In genomic region chr10:87871863-87872647, GRCm38 (mm10) we compare ENCODE assay signal across 14 mouse cellular contexts. TPM values are rescaled to one million over a fixed set of nuclear protein-coding genes. Genes with fewer than 3 reads are reported as not detected.
DNase-seq lines count a peak whose midpoint lies in the region; ATAC-seq and TF ChIP-seq lines count a peak whose summit lies in the region.
"Had no signal": no experiment of that assay in that cellular context is flagged by ENCODE, and none has a peak within 500 bp of the region (broad histone marks: within the 10 kb centered on the region; RNA-seq: fewer than 3 reads in every experiment).

No protein-coding gene starts in this region.

- no peak overlapping the region for H3K4me3 ChIP-seq in heart, embryonic 15.5 days
- H3K4me3 ChIP-seq in liver, adult 2 months (ENCODE audit: insufficient read depth, low read depth, low read length): no peak overlapping the region
- no peak overlapping the region for H3K4me3 ChIP-seq in liver, embryonic 12.5 days
- H3K4me3 ChIP-seq in embryonic facial prominence, embryonic 12.5 days: no peak overlapping the region
- H3K4me3 ChIP-seq: hindbrain, embryonic 10.5 days; neural tube, embryonic 15.5 days had no signal

- no peaks in the 10 kb centered on the region for H3K9me3 ChIP-seq in heart, embryonic 15.5 days (replicated peaks)
- H3K9me3 ChIP-seq in liver, embryonic 12.5 days (replicated peaks): no peaks in the 10 kb centered on the region
- no peaks in the 10 kb centered on the region for H3K9me3 ChIP-seq in embryonic facial prominence, embryonic 12.5 days
- H3K9me3 ChIP-seq: hindbrain, embryonic 10.5 days; neural tube, embryonic 15.5 days had no signal

- WGBS in heart, embryonic 15.5 days: 19% methylated on average over 8 of the region's 8 CpGs
- WGBS in liver, adult 2 months: 24% methylated on average over 8 of the region's 8 CpGs
- WGBS in liver, embryonic 12.5 days (ENCODE audit: insufficient replicate concordance): 55% methylated on average over 8 of the region's 8 CpGs
- WGBS in embryonic facial prominence, embryonic 12.5 days: 23% methylated on average over 8 of the region's 8 CpGs

- ATAC-seq in heart, embryonic 15.5 days (replicated peaks; ENCODE audit: insufficient number of reproducible peaks, insufficient read depth, low FRiP score, low read depth): peak; percentile 66
- no peak for ATAC-seq in liver, embryonic 12.5 days
- ATAC-seq in embryonic facial prominence, embryonic 12.5 days (ENCODE audit: insufficient number of reproducible peaks, insufficient read depth, low FRiP score, low TSS enrichment): no peak
- ATAC-seq in cerebellum, adult (ENCODE audit: insufficient number of reproducible peaks, low FRiP score, low TSS enrichment): no peak

- H3K4me1 ChIP-seq in heart, embryonic 15.5 days (replicated peaks): peaks cover 19% of the 10 kb centered on the region
- H3K4me1 ChIP-seq in liver, adult 2 months (ENCODE audit: control insufficient read depth, insufficient read depth, low read length): peaks cover 31% of the 10 kb centered on the region
- no peaks in the 10 kb centered on the region for H3K4me1 ChIP-seq in liver, embryonic 12.5 days
- peaks cover 32% of the 10 kb centered on the region for H3K4me1 ChIP-seq in embryonic facial prominence, embryonic 12.5 days

- no peak for TF ChIP-seq CTCF in liver, adult 2 months (IDR thresholded peaks at IDR 0.05; ENCODE audit: low read depth, low read length)

- no peaks in the 10 kb centered on the region for H3K27me3 ChIP-seq in heart, embryonic 15.5 days
- no peaks in the 10 kb centered on the region for H3K27me3 ChIP-seq in liver, adult 2 months (ENCODE audit: control insufficient read depth, insufficient read depth, low read length)
- H3K27me3 ChIP-seq in liver, embryonic 12.5 days (replicated peaks): no peaks in the 10 kb centered on the region
- H3K27me3 ChIP-seq in embryonic facial prominence, embryonic 12.5 days: no peaks in the 10 kb centered on the region
- H3K27me3 ChIP-seq: neural tube, embryonic 15.5 days had no signal

- DNase-seq in heart, adult 9 months (ENCODE audit: low spot score in 2 of 2): no peak
- peak; percentile 54 for DNase-seq in liver, adult 2 months (ENCODE audit: extremely low read depth, low read depth, low spot score)
- peak; percentile 34 for DNase-seq in NIH3T3 (ENCODE audit: low read depth)
- DNase-seq in ovary, postnatal 14 days (ENCODE audit: low spot score): no peak
- DNase-seq: adrenal gland, postnatal 10 days; layer of hippocampus, postnatal 36 days; lung, postnatal 10 days; right cerebral cortex, adult 18-20 months had no signal

- H3K36me3 ChIP-seq in heart, embryonic 15.5 days: no peaks in the 10 kb centered on the region
- peaks cover 93% of the 10 kb centered on the region for H3K36me3 ChIP-seq in liver, adult 2 months (ENCODE audit: control insufficient read depth, insufficient read depth, low read length)
- H3K36me3 ChIP-seq in liver, embryonic 12.5 days: no peaks in the 10 kb centered on the region
- peaks cover 3% of the 10 kb centered on the region; the same call in 1 of the 2 replicates for H3K36me3 ChIP-seq in embryonic facial prominence, embryonic 12.5 days
- H3K36me3 ChIP-seq: hindbrain, embryonic 10.5 days; neural tube, embryonic 15.5 days had no signal

- peak overlapping the region; percentile 36 for H3K4me2 ChIP-seq in heart, embryonic 15.5 days
- no peak overlapping the region for H3K4me2 ChIP-seq in liver, embryonic 12.5 days
- no peak overlapping the region for H3K4me2 ChIP-seq in embryonic facial prominence, embryonic 12.5 days (replicated peaks)
- H3K4me2 ChIP-seq: neural tube, embryonic 15.5 days had no signal

- H3K9ac ChIP-seq in heart, embryonic 15.5 days: no peak overlapping the region
- peak overlapping the region; percentile 50 for H3K9ac ChIP-seq in liver, adult 2 months (ENCODE audit: low read depth, low read length)
- no peak overlapping the region for H3K9ac ChIP-seq in liver, embryonic 12.5 days
- no peak overlapping the region for H3K9ac ChIP-seq in embryonic facial prominence, embryonic 12.5 days
- H3K9ac ChIP-seq: neural tube, embryonic 15.5 days had no signal

- TF ChIP-seq POLR2A in liver, adult 2 months (IDR thresholded peaks at IDR 0.05; ENCODE audit: extremely low read depth, insufficient read depth, low read length): no peak

- peak overlapping the region; percentile 75 for H3K27ac ChIP-seq in heart, embryonic 15.5 days
- H3K27ac ChIP-seq in liver, adult 2 months (replicated peaks; ENCODE audit: insufficient read depth, low read depth, low read length): peak overlapping the region; percentile 65
- no peak overlapping the region for H3K27ac ChIP-seq in liver, embryonic 12.5 days
- H3K27ac ChIP-seq in embryonic facial prominence, embryonic 12.5 days: peak overlapping the region; percentile 23; the same call in 1 of the 2 replicates
- H3K27ac ChIP-seq: hindbrain, embryonic 10.5 days; neural tube, embryonic 15.5 days had no signal

- H3K79me2 ChIP-seq in liver, adult 2 months (ENCODE audit: control insufficient read depth, insufficient read depth, low read length): peaks cover 5% of the 10 kb centered on the region; the same call in 1 of the 2 replicates

RNA-seq across cellular contexts. Expression of gene Igf1, which starts 14.0 kb away (rescaled TPM):
- 35.2 and 48.0 TPM in 2 replicates for polyA plus RNA-seq in heart, embryonic 15.5 days (2015; fragmentation: Nextera tagmentation; extraction: Ambion mirVana)
- total RNA-seq in liver, adult 2 months (2014; rRNA removed): 244 and 252 TPM in 2 replicates
- 1,223 and 1,483 TPM in 2 replicates for polyA plus RNA-seq in liver, adult 2 months (2012; rRNA removed)
- polyA plus RNA-seq in liver, embryonic 12.5 days (2016; fragmentation: Nextera tagmentation; extraction: Ambion mirVana): 11.2 and 11.5 TPM in 2 replicates
- 68.0 and 85.1 TPM in 2 replicates for polyA plus RNA-seq in embryonic facial prominence, embryonic 12.5 days (2016; fragmentation: Nextera tagmentation; extraction: Ambion mirVana)

Comparison
In these comparisons a context has a peak if more than half of its experiments do, and no peak if none do; other contexts are left out.
1. RNA of gene Igf1, which starts 14.0 kb away (polyA plus RNA-seq): 1,223 to 1,483 TPM in liver, adult 2 months; 68.0 to 85.1 TPM in embryonic facial prominence, embryonic 12.5 days, 35.2 to 48.0 TPM in heart, embryonic 15.5 days and 11.2 to 11.5 TPM in liver, embryonic 12.5 days; every median in the first group is over 10 times any median in the second.
2. DNase-seq: peak in liver, adult 2 months (single experiment) and NIH3T3 (single experiment); none in heart, adult 9 months (0 of 2) and ovary, postnatal 14 days (single experiment).